ENCODE assay signal across 23 mouse cellular contexts in the genomic region with DNA sequence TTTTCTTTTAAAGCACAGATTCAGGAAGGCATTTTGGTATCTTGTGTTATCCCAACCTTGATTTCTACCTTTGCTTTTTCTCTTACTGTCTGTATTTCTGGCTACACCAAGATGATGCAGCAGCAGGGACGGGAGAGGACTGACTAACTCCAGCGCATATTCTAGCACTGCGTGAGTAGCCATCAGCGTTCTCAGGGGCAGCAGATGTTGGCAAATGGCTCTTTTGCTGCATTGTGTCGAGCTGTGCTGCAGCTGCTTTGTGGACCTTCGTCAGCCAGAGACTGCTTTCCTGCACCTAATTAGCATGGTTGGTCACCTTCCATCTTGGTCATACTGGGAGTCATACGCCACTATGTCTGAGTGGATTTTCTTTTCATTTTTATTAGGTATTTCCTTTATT.
DNase-seq lines count a peak whose midpoint lies in the region; ATAC-seq lines count a peak whose summit lies in the region.
"Had no signal": no experiment of that assay in that cellular context is flagged by ENCODE, and none has a peak within 500 bp of the region (broad histone marks: within the 10 kb centered on the region; RNA-seq: fewer than 3 reads in every experiment).

No protein-coding gene starts in this region.

- WGBS in hindbrain, embryonic 12.5 days: 68% methylated on average over 7 of the region's 7 CpGs
- WGBS in hindbrain, embryonic 10.5 days: 76% methylated on average over 7 of the region's 7 CpGs
- WGBS in neural tube, embryonic 12.5 days: 67% methylated on average over 7 of the region's 7 CpGs
- 52% methylated on average over 7 of the region's 7 CpGs for WGBS in neural tube, embryonic 13.5 days

- no peaks in the 10 kb centered on the region for H3K27me3 ChIP-seq in hindbrain, embryonic 12.5 days
- H3K27me3 ChIP-seq in hindbrain, embryonic 10.5 days (ENCODE audit: insufficient read depth, poor library complexity, severe bottlenecking): no peaks in the 10 kb centered on the region
- H3K27me3 ChIP-seq in neural tube, embryonic 12.5 days (replicated peaks): no peaks in the 10 kb centered on the region
- H3K27me3 ChIP-seq in neural tube, embryonic 13.5 days: no peaks in the 10 kb centered on the region
- H3K27me3 ChIP-seq: embryonic facial prominence, embryonic 15.5 days; heart, embryonic 13.5 days; limb, embryonic 15.5 days; liver, embryonic 15.5 days had no signal

- H3K4me3 ChIP-seq in hindbrain, embryonic 12.5 days: no peak overlapping the region
- no peak overlapping the region for H3K4me3 ChIP-seq in hindbrain, embryonic 10.5 days
- no peak overlapping the region for H3K4me3 ChIP-seq in neural tube, embryonic 12.5 days
- H3K4me3 ChIP-seq in neural tube, embryonic 13.5 days: no peak overlapping the region
- H3K4me3 ChIP-seq: embryonic facial prominence, embryonic 15.5 days; heart, embryonic 13.5 days; layer of hippocampus, adult 2 months; limb, embryonic 15.5 days; liver, embryonic 15.5 days had no signal

- no peak overlapping the region for H3K9ac ChIP-seq in hindbrain, embryonic 12.5 days
- no peak overlapping the region for H3K9ac ChIP-seq in neural tube, embryonic 12.5 days
- H3K9ac ChIP-seq in neural tube, embryonic 13.5 days: no peak overlapping the region
- H3K9ac ChIP-seq: embryonic facial prominence, embryonic 15.5 days; heart, embryonic 13.5 days; limb, embryonic 15.5 days; liver, embryonic 15.5 days had no signal

- DNase-seq in embryo, embryonic 11 days: peak; percentile 9
- no peak for DNase-seq in embryo, embryonic 9.5 days (ENCODE audit: extremely low spot score)
- DNase-seq in hindbrain, embryonic 10.5 days (ENCODE audit: low spot score): no peak
- DNase-seq in neural tube, embryonic 10.5 days (ENCODE audit: extremely low spot score, low spot score): no peak
- DNase-seq: adrenal gland, postnatal 10 days; heart, adult 11 months; kidney, adult 8-10 months; kidney, postnatal 14 days; layer of hippocampus, postnatal 36 days; right cerebral cortex, postnatal 25 days had no signal

- no peaks in the 10 kb centered on the region for H3K9me3 ChIP-seq in hindbrain, embryonic 12.5 days (replicated peaks)
- H3K9me3 ChIP-seq in hindbrain, embryonic 10.5 days: no peaks in the 10 kb centered on the region
- no peaks in the 10 kb centered on the region for H3K9me3 ChIP-seq in neural tube, embryonic 12.5 days
- no peaks in the 10 kb centered on the region for H3K9me3 ChIP-seq in neural tube, embryonic 13.5 days
- H3K9me3 ChIP-seq: embryonic facial prominence, embryonic 15.5 days; heart, embryonic 13.5 days; limb, embryonic 15.5 days; liver, embryonic 15.5 days had no signal

- H3K4me2 ChIP-seq in hindbrain, embryonic 12.5 days (replicated peaks): no peak overlapping the region
- H3K4me2 ChIP-seq in neural tube, embryonic 12.5 days (replicated peaks): no peak overlapping the region
- H3K4me2 ChIP-seq in neural tube, embryonic 13.5 days: no peak overlapping the region
- H3K4me2 ChIP-seq: embryonic facial prominence, embryonic 15.5 days; heart, embryonic 13.5 days; limb, embryonic 15.5 days; liver, embryonic 15.5 days had no signal

- no peaks in the 10 kb centered on the region for H3K36me3 ChIP-seq in hindbrain, embryonic 12.5 days
- no peaks in the 10 kb centered on the region for H3K36me3 ChIP-seq in hindbrain, embryonic 10.5 days
- no peaks in the 10 kb centered on the region for H3K36me3 ChIP-seq in neural tube, embryonic 12.5 days
- H3K36me3 ChIP-seq in neural tube, embryonic 13.5 days: no peaks in the 10 kb centered on the region
- H3K36me3 ChIP-seq: embryonic facial prominence, embryonic 15.5 days; G1E; heart, embryonic 13.5 days; limb, embryonic 15.5 days; liver, embryonic 15.5 days had no signal

- H3K4me1 ChIP-seq in hindbrain, embryonic 12.5 days: no peaks in the 10 kb centered on the region
- no peaks in the 10 kb centered on the region for H3K4me1 ChIP-seq in hindbrain, embryonic 10.5 days (replicated peaks)
- no peaks in the 10 kb centered on the region for H3K4me1 ChIP-seq in neural tube, embryonic 12.5 days
- H3K4me1 ChIP-seq in neural tube, embryonic 13.5 days (replicated peaks): peaks cover 6% of the 10 kb centered on the region; the same call in 1 of the 2 replicates
- H3K4me1 ChIP-seq: embryonic facial prominence, embryonic 15.5 days; heart, embryonic 13.5 days; limb, embryonic 15.5 days; liver, embryonic 15.5 days had no signal

- H3K27ac ChIP-seq in hindbrain, embryonic 12.5 days: no peak overlapping the region
- no peak overlapping the region for H3K27ac ChIP-seq in hindbrain, embryonic 10.5 days
- H3K27ac ChIP-seq in neural tube, embryonic 12.5 days: no peak overlapping the region
- H3K27ac ChIP-seq in neural tube, embryonic 13.5 days (replicated peaks): no peak overlapping the region
- H3K27ac ChIP-seq: embryonic facial prominence, embryonic 15.5 days; heart, embryonic 13.5 days; layer of hippocampus, adult 2 months; limb, embryonic 15.5 days; liver, embryonic 15.5 days had no signal

- peak; percentile 84 for ATAC-seq in hindbrain, embryonic 12.5 days (ENCODE audit: low FRiP score)
- ATAC-seq in neural tube, embryonic 12.5 days (ENCODE audit: low FRiP score, low read depth): peak; percentile 56; the same call in 1 of the 2 replicates
- peak; percentile 32; the same call in 1 of the 2 replicates for ATAC-seq in neural tube, embryonic 13.5 days (ENCODE audit: low read depth)
- no peak for ATAC-seq in megakaryocyte progenitor cell, adult 5-6 weeks (replicated peaks; ENCODE audit: poor library complexity)
- ATAC-seq: activated CD4-positive, CD25-positive, alpha-beta regulatory T cell, adult 4 months; CD4-positive, CD25-positive, alpha-beta regulatory T cell, adult 4 months; lung, postnatal 0 days had no signal
